In genomic region chr1:43698577-43699000, GRCm38 (mm10) we compare ENCODE assay signal across 9 mouse cellular contexts. TPM values are rescaled to one million over a fixed set of nuclear protein-coding genes. Genes with fewer than 3 reads are reported as not detected.
A peak's percentile ranks its signal among the peaks of the same experiment; 100 is the strongest.
DNase-seq lines count a peak whose midpoint lies in the region; ATAC-seq and TF ChIP-seq lines count a peak whose summit lies in the region.
"Had no signal": no experiment of that assay in that cellular context is flagged by ENCODE, and none has a peak within 500 bp of the region (broad histone marks: within the 10 kb centered on the region; RNA-seq: fewer than 3 reads in every experiment).

No protein-coding gene starts in this region.

- H3K36me3 ChIP-seq in hindbrain, embryonic 16.5 days (ENCODE audit: control insufficient read depth, insufficient read depth, low read length), result no peaks in the 10 kb centered on the region
- no peaks in the 10 kb centered on the region for H3K36me3 ChIP-seq in limb, embryonic 12.5 days

- no peaks in the 10 kb centered on the region for H3K9me3 ChIP-seq in hindbrain, embryonic 16.5 days (ENCODE audit: control insufficient read depth, low read length)
- H3K9me3 ChIP-seq in limb, embryonic 12.5 days, result no peaks in the 10 kb centered on the region

- DNase-seq in cerebellum, adult 2 months, result peak; percentile 11 to 17
- DNase-seq in cerebellum, adult 9-10 months, result no peak
- peak; percentile 65 for DNase-seq in adipocyte (ENCODE audit: low spot score)
- peak; percentile 45 for DNase-seq in gastrocnemius, postnatal 14 days
- peak; percentile 6 to 28 for DNase-seq in right cerebral cortex, adult 2 months (ENCODE audit: low spot score in 2 of 2)
- DNase-seq in urinary bladder, postnatal 36 days (ENCODE audit: low spot score in 2 of 2), result no peak

- ATAC-seq in hindbrain, embryonic 16.5 days, result peak; percentile 93
- ATAC-seq in limb, embryonic 12.5 days (ENCODE audit: insufficient number of reproducible peaks, insufficient read depth, low FRiP score, low TSS enrichment, low read depth), result peak; percentile 92

- H3K4me2 ChIP-seq in hindbrain, embryonic 16.5 days (ENCODE audit: low read length), result no peak overlapping the region
- H3K4me2 ChIP-seq in limb, embryonic 12.5 days, result no peak overlapping the region

- no peak overlapping the region for H3K9ac ChIP-seq in hindbrain, embryonic 16.5 days (ENCODE audit: low read depth, low read length)
- no peak overlapping the region for H3K9ac ChIP-seq in limb, embryonic 12.5 days (replicated peaks)

- H3K4me1 ChIP-seq in cerebellum, adult 2 months (ENCODE audit: control insufficient read depth, insufficient read depth, low read length), result peaks cover 5% of the 10 kb centered on the region
- peaks cover 14% of the 10 kb centered on the region for H3K4me1 ChIP-seq in hindbrain, embryonic 16.5 days (ENCODE audit: control insufficient read depth, insufficient read depth, low read depth, low read length)
- H3K4me1 ChIP-seq in limb, embryonic 12.5 days (replicated peaks), result peaks cover 21% of the 10 kb centered on the region

- H3K27me3 ChIP-seq in cerebellum, adult 2 months (ENCODE audit: control insufficient read depth, insufficient read depth, low read length), result no peaks in the 10 kb centered on the region
- H3K27me3 ChIP-seq in hindbrain, embryonic 16.5 days (replicated peaks; ENCODE audit: control insufficient read depth, insufficient read depth, low read length), result no peaks in the 10 kb centered on the region
- H3K27me3 ChIP-seq in limb, embryonic 12.5 days, result no peaks in the 10 kb centered on the region

- no peak overlapping the region for H3K4me3 ChIP-seq in cerebellum, adult 2 months (replicated peaks; ENCODE audit: insufficient read depth, low read depth, low read length)
- no peak overlapping the region for H3K4me3 ChIP-seq in hindbrain, embryonic 16.5 days (ENCODE audit: low read length)
- no peak overlapping the region for H3K4me3 ChIP-seq in limb, embryonic 12.5 days (replicated peaks)

- no peak for TF ChIP-seq CTCF in cerebellum, adult 2 months (IDR thresholded peaks at IDR 0.05; ENCODE audit: borderline replicate concordance, insufficient read depth, low read depth, low read length)

- intact Hi-C loops in gastrocnemius, postnatal 14 days (cut with DNase I; ENCODE audit: low total_unique reads), result no loop called here

- 11% methylated on average over 4 of the region's 4 CpGs for WGBS in cerebellum, adult 2 months
- WGBS in hindbrain, embryonic 16.5 days, result 7% methylated on average over 4 of the region's 4 CpGs
- WGBS in limb, embryonic 12.5 days, result 1% methylated on average over 4 of the region's 4 CpGs

- H3K27ac ChIP-seq in cerebellum, adult 2 months (ENCODE audit: insufficient read depth, low read length), result no peak overlapping the region
- H3K27ac ChIP-seq in hindbrain, embryonic 16.5 days (ENCODE audit: low read depth, low read length), result 0 out of 2 replicates have a peak overlapping the region, but pooled peaks have one; percentile 23
- H3K27ac ChIP-seq in limb, embryonic 12.5 days, result peak overlapping the region; percentile 86

- TF ChIP-seq POLR2A in cerebellum, adult 2 months (IDR thresholded peaks at IDR 0.05; ENCODE audit: borderline replicate concordance, insufficient read depth, low read length), result no peak

RNA-seq across cellular contexts. Expression of gene 1500015O10Rik, which starts 31.8 kb away (rescaled TPM):
- polyA plus RNA-seq in cerebellum, adult 2 months (2012; rRNA removed), result 12.9 and 29.5 TPM in 2 replicates
- total RNA-seq in gastrocnemius, postnatal 14 days (2021), result 10 to 100 TPM; 26.6 to 28.5 TPM
- polyA plus RNA-seq in hindbrain, embryonic 16.5 days (2015; fragmentation: Nextera tagmentation; extraction: Ambion mirVana), result 64.1 and 74.2 TPM in 2 replicates
- polyA plus RNA-seq in limb, embryonic 12.5 days (2016; fragmentation: Nextera tagmentation; extraction: Ambion mirVana), result 0.49 and 1.5 TPM in 2 replicates
- total RNA-seq: common myeloid progenitor, adult 5-6 weeks had no signal

Comparison
In these comparisons a context has a peak if more than half of its experiments do, and no peak if none do; other contexts are left out.
1. DNase-seq: peak in cerebellum, adult 2 months (2 of 2), adipocyte (single experiment), gastrocnemius, postnatal 14 days (single experiment) and right cerebral cortex, adult 2 months (2 of 2); none in cerebellum, adult 9-10 months (single experiment) and urinary bladder, postnatal 36 days (0 of 2).